Mouse (Mus musculus) midbrain, embryonic 14.5 days (tissue): ENCODE data around the gene Coro1c. TPM values are rescaled to one million over a fixed set of nuclear protein-coding genes. Genes with fewer than 3 reads are reported as not detected.
A peak's percentile ranks its signal among the peaks of the same experiment; 100 is the strongest.

ENCODE experiments used
- ATAC-seq: fragments of 200-750 bp; cut with Nextera tagmentation; 2 replicates; pipeline ENCODE4 v1.8.0; 2017; ENCODE audit warnings: moderate number of reproducible peaks, moderate library complexity; ENCODE audit not compliant: low FRiP score, low TSS enrichment
- DNase-seq: peaks from one replicate; pipeline ENCODE4 v3.0.0-alpha.2; 2015
- H3K27ac ChIP-seq: fragments of 300-500 bp; sonication (generic); replicated peaks from 2 replicates; pipeline ENCODE4 v1.5.1; 2014; ENCODE audit warnings: mild to moderate bottlenecking, low read depth, low read length, moderate library complexity
- H3K27me3 ChIP-seq: fragments of 300-500 bp; sonication (generic); 2 replicates; pipeline ENCODE4 v1.6.1; 2014; ENCODE audit warnings: low read length, control low read depth, mixed read lengths; ENCODE audit not compliant: control insufficient read depth, insufficient read depth
- H3K36me3 ChIP-seq: fragments of 300-500 bp; sonication (generic); 2 replicates; pipeline ENCODE4 v1.6.1; 2014; ENCODE audit warnings: low read length, control low read depth; ENCODE audit not compliant: control insufficient read depth, insufficient read depth
- H3K4me1 ChIP-seq: fragments of 300-500 bp; sonication (generic); 2 replicates; pipeline ENCODE4 v1.6.1; 2014; ENCODE audit warnings: mild to moderate bottlenecking, antibody characterized with exemption, low read length, control low read depth; ENCODE audit not compliant: control insufficient read depth, insufficient read depth
- H3K4me2 ChIP-seq: fragments of 300-500 bp; sonication (generic); 2 replicates; pipeline ENCODE4 v1.6.1; 2014; ENCODE audit warnings: mild to moderate bottlenecking, low read length, moderate library complexity
- H3K4me3 ChIP-seq: fragments of 300-500 bp; sonication (generic); replicated peaks from 2 replicates; pipeline ENCODE4 v1.5.1; 2014; ENCODE audit warnings: low read depth, low read length
- H3K9ac ChIP-seq: fragments of 300-500 bp; sonication (generic); replicated peaks from 2 replicates; pipeline ENCODE4 v1.6.1; 2014; ENCODE audit warnings: mild to moderate bottlenecking, low read length, moderate library complexity
- H3K9me3 ChIP-seq: fragments of 300-500 bp; sonication (generic); 2 replicates; pipeline ENCODE4 v1.6.1; 2016; ENCODE audit warnings: low read length, control low read depth, mixed read lengths; ENCODE audit not compliant: control insufficient read depth
- WGBS: fragments of 180-500 bp; shearing (Covaris S2); extraction: QIAGEN DNeasy Blood & Tissue Kit; methylation state at CpG from one replicate; pipeline ENCODE4 v1.1.7; 2014; 5-methylcytosine and 5-hydroxymethylcytosine counted together
- polyA plus RNA-seq: library from polyadenylated mRNA; unstranded; fragments of >200 nt; fragmentation: Nextera tagmentation; extraction: Ambion mirVana; gene quantifications from 2 replicates; pipeline ENCODE4 v1.2.1, GENCODE M21; 2014

Coro1c gene
- polyA plus RNA-seq, 1 experiment from 2014 or later, result 201 TPM

DNA sequence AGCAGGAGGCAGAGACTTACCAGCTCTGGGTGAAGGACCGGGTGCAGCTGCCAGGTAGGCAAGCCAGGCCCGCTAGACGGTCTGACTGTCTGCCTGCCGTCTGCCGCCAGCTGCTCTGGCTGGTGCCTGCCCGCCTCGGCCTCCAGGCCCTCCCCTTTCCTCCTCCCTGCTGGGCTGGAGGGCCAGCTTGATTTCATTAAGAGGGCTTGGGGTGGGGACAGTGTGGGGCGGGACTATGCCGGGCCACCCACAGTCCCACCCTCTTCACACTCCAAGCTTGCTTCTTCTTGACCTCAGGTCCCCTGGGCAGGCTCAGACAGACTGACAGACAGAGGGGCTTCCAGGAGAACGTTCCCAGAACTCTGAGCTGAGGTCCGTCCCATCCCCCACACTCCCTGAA is 108.3 kb downstream of the Coro1c start, which contains the start of gene Tmem119:
TSS of gene Tmem119 (minus strand) at position 237 of the 400 bp plus-strand sequence.
- ATAC-seq, result peak; percentile 27; the same call in 1 of the 2 replicates
- Histone ChIP-seq H3K9ac (no peak within 1 kb of the TSS), H3K9me3 (no peaks in the 10 kb centered on the region), H3K4me3 (no peak within 1 kb of the TSS), H3K4me2 (no peak within 1 kb of the TSS), H3K36me3 (no peaks in the 10 kb centered on the region), H3K27me3 (no peaks in the 10 kb centered on the region), H3K4me1 (0 out of 2 replicates have a peak, but pooled peaks cover 10% of the 10 kb centered on the region), H3K27ac (no peak within 1 kb of the TSS)
- 2% methylated on average over 11 of the region's 11 CpGs for WGBS
- DNase-seq, result peak; percentile 55

DNA sequence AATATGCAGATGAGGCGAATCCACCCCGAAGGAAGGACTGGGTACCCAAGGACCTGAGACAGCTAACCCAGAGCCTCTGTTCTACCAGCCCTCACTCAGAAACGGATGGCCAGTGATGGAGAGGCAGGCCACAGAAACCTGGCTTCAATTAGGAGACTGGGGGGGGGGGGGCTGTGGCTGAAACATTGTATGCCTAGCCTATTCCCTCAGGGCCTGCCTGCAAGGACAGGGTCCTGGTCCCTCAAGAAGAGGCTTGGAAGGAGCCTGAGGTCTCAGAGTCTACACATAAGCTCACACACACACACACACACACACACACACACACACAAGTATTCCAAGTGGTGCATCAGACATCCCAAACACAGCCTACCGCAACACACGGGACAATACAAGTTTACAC is 108.9 kb downstream of the Coro1c start:
- Histone ChIP-seq H3K4me1 (0 out of 2 replicates have a peak, but pooled peaks cover 10% of the 10 kb centered on the region), H3K9me3 (no peaks in the 10 kb centered on the region), H3K27me3 (no peaks in the 10 kb centered on the region), H3K36me3 (no peaks in the 10 kb centered on the region), H3K27ac (no peak overlapping the region), H3K4me3 (no peak overlapping the region), H3K4me2 (no peak overlapping the region), H3K9ac (no peak overlapping the region)
- DNase-seq, result no peak
- ATAC-seq, result no peak
- WGBS, result 52% methylated on average over 5 of the region's 5 CpGs

GRCm38 (mm10) chr5:113798525-113798924 is 110.0 kb downstream of the Coro1c start:
- no peaks in the 10 kb centered on the region for H3K36me3 ChIP-seq
- 0 out of 2 replicates have a peak, but pooled peaks cover 10% of the 10 kb centered on the region for H3K4me1 ChIP-seq
- H3K9me3 ChIP-seq, result no peaks in the 10 kb centered on the region
- no peak overlapping the region for H3K9ac ChIP-seq
- DNase-seq, result no peak
- no peak overlapping the region for H3K27ac ChIP-seq
- no peak for ATAC-seq
- no peak overlapping the region for H3K4me3 ChIP-seq
- H3K4me2 ChIP-seq, result no peak overlapping the region
- H3K27me3 ChIP-seq, result no peaks in the 10 kb centered on the region
- WGBS, result 85% methylated on average over 9 of the region's 9 CpGs

GRCm38 (mm10) chr5:113797149-113797882 is 111.2 kb downstream of the Coro1c start:
- ATAC-seq (no peak), DNase-seq (no peak)
- 0 out of 2 replicates have a peak, but pooled peaks cover 10% of the 10 kb centered on the region for H3K4me1 ChIP-seq
- H3K36me3 ChIP-seq, result no peaks in the 10 kb centered on the region
- H3K4me3 ChIP-seq, result no peak overlapping the region
- no peak overlapping the region for H3K4me2 ChIP-seq
- H3K9me3 ChIP-seq, result no peaks in the 10 kb centered on the region
- no peak overlapping the region for H3K9ac ChIP-seq
- 12% methylated on average over 19 of the region's 19 CpGs for WGBS
- H3K27me3 ChIP-seq, result no peaks in the 10 kb centered on the region
- no peak overlapping the region for H3K27ac ChIP-seq

GRCm38 (mm10) chr5:113796401-113797148 is 112.0 kb downstream of the Coro1c start:
- Histone ChIP-seq H3K27ac (no peak overlapping the region), H3K4me1 (0 out of 2 replicates have a peak, but pooled peaks cover 10% of the 10 kb centered on the region), H3K4me2 (no peak overlapping the region), H3K36me3 (no peaks in the 10 kb centered on the region), H3K27me3 (no peaks in the 10 kb centered on the region), H3K9ac (no peak overlapping the region), H3K4me3 (no peak overlapping the region), H3K9me3 (no peaks in the 10 kb centered on the region)
- ATAC-seq, result no peak
- no peak for DNase-seq
- WGBS, result 8% methylated on average over 13 of the region's 13 CpGs

Other genes with a start within 250 kb of the Coro1c start
- gene 1700069L16Rik, start 184.0 kb downstream of the Coro1c start, polyA plus RNA-seq, result not detected in 2 replicates
- 6.7 TPM in 2 replicates for gene Ficd, start 173.0 kb downstream of the Coro1c start, polyA plus RNA-seq
- gene Sart3, start 136.2 kb downstream of the Coro1c start, polyA plus RNA-seq, result 36.4 and 40.1 TPM in 2 replicates
- gene Iscu, start 136.0 kb downstream of the Coro1c start, polyA plus RNA-seq, result 87.6 and 92.2 TPM in 2 replicates
- 1.00 and 3.2 TPM in 2 replicates for gene Tmem119, start 108.2 kb downstream of the Coro1c start, polyA plus RNA-seq
- 1.1 and 2.6 TPM in 2 replicates for gene Selplg, start 76.1 kb downstream of the Coro1c start, polyA plus RNA-seq
- 15.5 and 22.4 TPM in 2 replicates for gene Ssh1, start 85.1 kb upstream of the Coro1c start, polyA plus RNA-seq
- not detected in 2 replicates for gene Dao, start 94.9 kb upstream of the Coro1c start, polyA plus RNA-seq
- 16.3 and 20.0 TPM in 2 replicates for gene Usp30, start 156.7 kb upstream of the Coro1c start, polyA plus RNA-seq
- gene Svop, start 182.8 kb upstream of the Coro1c start, polyA plus RNA-seq, result 88.8 and 105 TPM in 2 replicates
- 5.2 and 5.3 TPM in 2 replicates for gene Alkbh2, start 219.5 kb upstream of the Coro1c start, polyA plus RNA-seq
- 5.4 TPM in 2 replicates for gene Ung, start 221.6 kb upstream of the Coro1c start, polyA plus RNA-seq
- 3.6 and 5.6 TPM in 2 replicates for gene Acacb, start 237.8 kb upstream of the Coro1c start, polyA plus RNA-seq